Mouse (Mus musculus) heart, adult 2 months (tissue): Measurements from ENCODE around the gene Reep1.

Experiments used
- CTCF ChIP-seq: fragments of 200-600 bp; IDR thresholded peaks from 2 replicates; pipeline ENCODE4 v1.8.1; 2022; ENCODE audit warnings: antibody characterized with exemption, mild to moderate bottlenecking, moderate library complexity
- EP300 ChIP-seq: fragments of 200-500 bp; IDR thresholded peaks from 2 replicates; pipeline ENCODE4 v1.6.1; 2011; ENCODE audit warnings: low read depth, low read length, control low read depth; ENCODE audit not compliant: insufficient read depth
- POLR2A ChIP-seq: fragments of 200-500 bp; IDR thresholded peaks from 2 replicates; pipeline ENCODE4 v1.6.1; 2011; ENCODE audit warnings: mild to moderate bottlenecking, low read depth, low read length, control low read depth; ENCODE audit not compliant: insufficient read depth

GRCm38 (mm10) chr6:71746846-71747245 is 39.5 kb downstream of the Reep1 start:
- TF ChIP-seq EP300: no peak
- TF ChIP-seq POLR2A: no peak
- no peak for TF ChIP-seq CTCF
